Mouse (Mus musculus) spleen, adult 2 months (tissue): ENCODE measurements around the gene Ctnna2.

Experiments used
- CTCF ChIP-seq: fragments of 200-500 bp; IDR thresholded peaks from 2 replicates; pipeline ENCODE4 v1.5.1; 2011; ENCODE audit warnings: mild to moderate bottlenecking, inconsistent platforms; ENCODE audit not compliant: insufficient read depth, insufficient read length, insufficient replicate concordance; ENCODE audit errors: extremely low read depth
- POLR2A ChIP-seq: fragments of 200-500 bp; IDR thresholded peaks from 2 replicates; pipeline ENCODE4 v1.6.1; 2011; ENCODE audit warnings: low read depth, low read length, inconsistent platforms

GRCm38 (mm10) chr6:77098540-77098939 is 881.0 kb downstream of the Ctnna2 start:
- TF ChIP-seq POLR2A: no peak
- no peak for TF ChIP-seq CTCF
